Mouse (Mus musculus): Measurements from ENCODE around the gene Slc22a23. TPM values are rescaled to one million over a fixed set of nuclear protein-coding genes. Genes with fewer than 3 reads are reported as not detected.

Slc22a23 gene
- polyA plus RNA-seq, 1 experiment from 2014 or later: 6.8 TPM

DNA sequence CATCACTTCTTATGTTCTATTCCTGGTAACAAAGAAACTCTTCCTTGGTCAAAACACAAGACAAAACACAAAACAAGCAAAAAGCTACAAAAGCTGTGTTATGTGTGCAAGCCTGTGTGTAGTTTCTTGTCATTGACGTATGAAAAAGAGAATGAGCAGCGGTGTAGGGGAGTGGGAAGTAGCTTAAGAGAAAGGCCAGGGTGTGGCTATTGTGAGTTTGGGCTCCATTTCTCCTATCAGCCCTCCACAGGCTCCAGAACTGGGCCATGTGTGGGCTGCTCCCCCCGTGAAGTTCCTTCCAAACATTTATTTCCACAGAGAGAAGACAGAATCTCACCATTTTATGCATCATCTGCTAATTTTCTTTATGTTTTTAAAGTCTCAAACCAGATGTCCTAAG, 91.2 kb downstream of the Slc22a23 start:
- Histone ChIP-seq H3K4me1 (peaks cover 55% of the 10 kb centered on the region), H3K27ac (peak overlapping the region; percentile 21; the same call in 1 of the 2 replicates), H3K4me3 (no peak overlapping the region), H3K9me3 (no peaks in the 10 kb centered on the region), H3K36me3 (replicated peaks) (peaks cover 27% of the 10 kb centered on the region), H3K27me3 (ENCODE audit: poor library complexity, severe bottlenecking) (peaks cover 16% of the 10 kb centered on the region; the same call in 1 of the 2 replicates)
- WGBS: 87% methylated on average over 3 of the region's 3 CpGs
- no peak for DNase-seq (ENCODE audit: extremely low spot score, low spot score)

DNA sequence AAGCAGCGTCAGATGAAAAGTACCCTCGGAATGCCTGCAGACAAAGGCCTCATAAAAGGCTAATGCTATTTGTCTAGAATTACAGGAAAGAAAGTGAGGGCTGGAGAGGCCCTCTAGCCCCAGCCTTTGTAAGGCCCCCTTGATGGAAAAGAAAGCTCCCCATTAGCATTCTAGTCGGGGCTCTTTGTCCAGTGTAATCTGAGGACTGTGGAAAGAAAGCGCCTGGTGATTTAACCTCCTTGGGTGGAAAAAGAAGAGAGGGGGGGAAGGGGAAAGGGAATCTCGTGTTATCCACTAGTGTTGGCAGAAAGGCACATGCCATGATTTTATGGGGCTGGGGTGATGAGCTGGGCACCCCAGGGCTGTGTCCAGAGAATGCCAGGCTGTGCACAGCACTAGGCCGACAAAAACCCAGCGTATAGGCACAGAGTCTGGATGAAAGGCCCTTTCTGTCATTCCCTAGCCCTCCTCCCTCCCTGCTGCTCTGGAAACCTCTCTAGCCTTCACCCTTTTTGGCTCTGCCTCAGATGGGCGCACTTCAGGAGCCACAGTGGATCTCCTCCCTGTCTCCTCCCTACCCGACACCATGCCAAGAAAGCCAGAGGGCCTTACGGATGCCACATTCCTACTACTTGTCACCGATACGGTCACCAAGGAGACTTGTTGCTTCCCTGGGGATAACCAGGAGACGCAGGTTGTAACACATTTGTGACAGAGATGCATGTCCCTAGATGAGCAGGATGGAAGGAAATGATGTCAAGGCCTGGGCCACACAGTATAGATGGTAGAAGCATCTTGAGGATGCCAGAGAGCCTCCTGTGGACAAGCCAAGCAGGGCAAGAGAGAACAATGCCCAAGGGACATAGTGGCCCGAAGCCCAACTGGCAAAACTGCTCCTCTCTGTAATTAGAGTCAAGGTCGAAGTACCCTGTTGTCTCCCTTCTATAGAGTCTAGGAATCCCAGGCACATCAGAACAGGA, 95.8 kb downstream of the Slc22a23 start:
- H3K27me3 ChIP-seq (ENCODE audit: poor library complexity, severe bottlenecking): peaks cover 43% of the 10 kb centered on the region

DNA sequence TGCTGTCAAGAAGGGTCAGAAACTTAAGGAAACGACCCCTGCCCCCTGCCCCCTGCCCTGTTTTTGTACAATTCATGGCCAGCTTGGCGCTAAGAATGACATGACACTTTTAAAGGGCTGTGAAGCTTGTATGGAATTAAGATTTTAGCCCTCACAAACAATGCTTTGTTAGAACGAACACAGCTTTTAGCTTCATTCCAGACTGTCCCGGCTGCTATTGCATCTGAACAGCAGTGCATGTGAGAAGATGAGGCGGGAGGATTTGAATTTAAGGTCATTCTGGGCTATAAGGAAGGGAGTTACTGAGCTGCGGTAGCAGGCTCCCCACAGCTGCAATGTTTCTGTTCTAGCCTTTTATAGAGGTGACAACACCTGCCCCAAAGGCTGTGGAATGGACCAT, 96.9 kb downstream of the Slc22a23 start:
- H3K27ac ChIP-seq: peak overlapping the region; percentile 92
- no peak for DNase-seq (ENCODE audit: extremely low spot score, low spot score)
- peaks cover 43% of the 10 kb centered on the region for H3K27me3 ChIP-seq (ENCODE audit: poor library complexity, severe bottlenecking)
- H3K4me1 ChIP-seq: peaks cover 80% of the 10 kb centered on the region
- H3K9me3 ChIP-seq: no peaks in the 10 kb centered on the region
- WGBS: 10% methylated on average over 6 of the region's 6 CpGs
- H3K4me3 ChIP-seq: peak overlapping the region; percentile 35
- peaks cover 11% of the 10 kb centered on the region for H3K36me3 ChIP-seq (replicated peaks)

More for the DNA sequence above, 95.8 kb downstream of the Slc22a23 start:
- Histone ChIP-seq H3K4me1 (peaks cover 76% of the 10 kb centered on the region), H3K4me3 (peak overlapping the region; percentile 35), H3K36me3 (replicated peaks) (peaks cover 11% of the 10 kb centered on the region), H3K27ac (peak overlapping the region; percentile 92), H3K9me3 (no peaks in the 10 kb centered on the region)
- DNase-seq (ENCODE audit: extremely low spot score, low spot score): peak; percentile 75
- WGBS: 19% methylated on average over 15 of the region's 15 CpGs

DNA sequence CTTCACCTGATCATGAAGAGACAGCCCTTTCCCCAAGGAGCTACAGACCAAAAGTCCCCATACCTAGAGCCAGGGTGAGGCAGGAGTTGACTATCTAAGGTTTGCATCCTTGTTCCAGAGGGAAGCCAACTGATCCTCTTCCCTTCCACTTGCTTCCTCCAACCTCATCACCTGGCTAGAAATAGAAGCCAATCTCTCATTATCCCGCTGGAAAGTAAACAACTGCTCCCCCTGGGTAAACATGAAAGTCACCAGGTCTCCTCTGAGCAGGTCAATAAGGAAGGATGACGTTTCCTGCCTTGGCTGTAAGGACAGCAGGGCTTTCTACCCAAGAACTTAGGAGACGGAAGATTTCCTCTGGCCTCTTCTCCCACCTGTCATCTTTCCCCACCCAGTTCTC, 98.2 kb downstream of the Slc22a23 start:
- DNase-seq (ENCODE audit: extremely low spot score, low spot score): no peak
- Histone ChIP-seq H3K36me3 (replicated peaks) (peaks cover under 1% of the 10 kb centered on the region; the same call in 1 of the 2 replicates), H3K4me1 (peaks cover 88% of the 10 kb centered on the region), H3K9me3 (no peaks in the 10 kb centered on the region), H3K4me3 (no peak overlapping the region), H3K27ac (peak overlapping the region; percentile 92), H3K27me3 (ENCODE audit: poor library complexity, severe bottlenecking) (peaks cover 35% of the 10 kb centered on the region)
- WGBS: 67% methylated on average over 3 of the region's 3 CpGs

GRCm38 (mm10) chr13:34245216-34245615, 99.8 kb downstream of the Slc22a23 start:
- peaks cover 26% of the 10 kb centered on the region for H3K27me3 ChIP-seq (ENCODE audit: poor library complexity, severe bottlenecking)
- H3K4me1 ChIP-seq: peaks cover 92% of the 10 kb centered on the region
- DNase-seq (ENCODE audit: extremely low spot score, low spot score): no peak
- WGBS: 68% methylated on average over 6 of the region's 6 CpGs
- no peaks in the 10 kb centered on the region for H3K36me3 ChIP-seq (replicated peaks)
- no peaks in the 10 kb centered on the region for H3K9me3 ChIP-seq
- peak overlapping the region; percentile 56 for H3K27ac ChIP-seq
- H3K4me3 ChIP-seq: no peak overlapping the region

DNA sequence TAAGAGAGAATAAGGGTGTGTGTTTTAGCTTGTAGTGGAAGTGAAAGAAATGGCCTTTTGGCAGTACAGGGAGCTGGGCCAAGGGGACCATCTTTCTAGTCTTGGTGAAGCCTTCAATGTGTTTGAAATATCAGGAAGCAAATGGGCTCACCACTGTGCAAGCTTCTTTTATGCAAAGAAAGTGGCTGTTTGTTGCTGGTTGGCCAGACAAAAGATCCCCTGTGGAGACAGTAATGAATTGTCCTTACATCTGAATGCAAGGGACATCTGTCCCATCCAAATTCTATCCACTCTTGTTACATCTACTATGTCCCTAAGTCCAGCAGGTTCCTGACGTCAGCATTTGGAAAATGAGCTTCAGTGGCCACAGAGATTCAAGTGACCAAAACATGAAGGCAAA, 100.8 kb downstream of the Slc22a23 start:
- DNase-seq (ENCODE audit: extremely low spot score, low spot score): no peak
- Histone ChIP-seq H3K27ac (peak overlapping the region; percentile 41; the same call in 1 of the 2 replicates), H3K9me3 (no peaks in the 10 kb centered on the region), H3K4me3 (no peak overlapping the region), H3K27me3 (ENCODE audit: poor library complexity, severe bottlenecking) (peaks cover 26% of the 10 kb centered on the region), H3K36me3 (replicated peaks) (no peaks in the 10 kb centered on the region), H3K4me1 (peaks cover 92% of the 10 kb centered on the region)
- WGBS: 18% methylated on average over 1 of the region's 1 CpGs

DNA sequence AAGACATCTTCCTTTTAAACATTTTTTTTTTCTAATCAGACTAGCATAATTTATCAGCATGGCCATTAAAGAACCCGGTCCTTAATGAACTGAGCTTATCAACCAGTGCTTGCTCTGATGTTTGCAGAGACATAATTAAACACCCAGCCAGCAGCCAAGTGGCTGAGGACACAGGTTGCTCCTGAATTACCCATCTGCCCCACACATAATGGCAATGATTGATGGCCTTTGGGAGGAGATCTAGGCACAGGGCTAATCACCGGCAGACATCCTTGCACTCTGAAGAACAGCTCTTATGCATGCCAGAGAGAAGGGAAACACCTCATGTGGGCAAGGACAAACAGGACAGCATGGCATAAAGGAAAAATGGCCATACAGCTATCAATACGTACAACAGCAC, 102.8 kb downstream of the Slc22a23 start:
- no peak for DNase-seq (ENCODE audit: extremely low spot score, low spot score)
- peaks cover 92% of the 10 kb centered on the region for H3K4me1 ChIP-seq

GRCm38 (mm10) chr13:34240087-34240428, 104.9 kb downstream of the Slc22a23 start:
- 0 out of 2 replicates have a peak, but pooled peaks cover 3% of the 10 kb centered on the region for H3K36me3 ChIP-seq (replicated peaks)
- no peaks in the 10 kb centered on the region for H3K9me3 ChIP-seq
- peak; percentile 27 for DNase-seq (ENCODE audit: extremely low spot score, low spot score)
- H3K4me3 ChIP-seq: no peak overlapping the region
- H3K27ac ChIP-seq: peak overlapping the region; percentile 90
- peaks cover 2% of the 10 kb centered on the region for H3K27me3 ChIP-seq (ENCODE audit: poor library complexity, severe bottlenecking)
- WGBS: 36% methylated on average over 3 of the region's 3 CpGs
- peaks cover 89% of the 10 kb centered on the region for H3K4me1 ChIP-seq

More for the DNA sequence above, 102.8 kb downstream of the Slc22a23 start:
- H3K27ac ChIP-seq: peak overlapping the region; percentile 56; the same call in 1 of the 2 replicates
- H3K36me3 ChIP-seq (replicated peaks): no peaks in the 10 kb centered on the region
- no peak overlapping the region for H3K4me3 ChIP-seq
- no peaks in the 10 kb centered on the region for H3K9me3 ChIP-seq
- 65% methylated on average over 3 of the region's 3 CpGs for WGBS
- peaks cover 24% of the 10 kb centered on the region for H3K27me3 ChIP-seq (ENCODE audit: poor library complexity, severe bottlenecking)

DNA sequence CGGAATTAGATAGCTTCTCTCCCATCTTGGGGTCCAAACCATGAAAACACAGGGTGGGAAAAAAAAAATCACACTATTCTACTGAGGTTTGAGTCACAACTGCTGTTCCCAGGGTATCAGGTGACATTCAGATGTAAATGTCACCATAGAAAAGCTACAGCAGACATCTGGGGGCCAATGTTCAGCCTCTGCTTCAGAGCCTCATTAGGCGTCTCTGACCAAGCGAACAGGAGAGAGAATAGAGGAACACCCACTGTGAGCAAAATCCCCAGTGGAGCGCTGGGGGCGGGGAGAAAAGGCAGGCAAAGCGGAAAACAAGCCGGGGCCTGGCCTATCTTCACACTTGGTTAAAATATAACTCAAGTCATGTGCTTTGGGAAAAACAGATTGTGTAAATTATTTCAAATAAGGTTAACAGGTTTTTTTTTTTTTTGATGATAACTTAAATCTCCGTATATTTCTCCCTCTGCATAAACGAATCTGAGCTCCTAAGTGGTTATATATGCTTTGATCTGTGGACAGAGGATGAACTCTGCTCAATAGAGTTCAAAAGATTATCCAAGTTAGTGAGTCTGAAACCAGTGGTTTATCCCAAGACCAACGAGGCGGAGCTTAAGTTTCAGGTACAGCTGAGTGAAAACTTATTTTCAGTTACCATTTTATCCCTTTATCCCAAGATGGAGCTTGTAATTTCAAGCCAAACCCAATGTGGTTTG, 105.5 kb downstream of the Slc22a23 start:
- H3K27ac ChIP-seq: peak overlapping the region; percentile 90

GRCm38 (mm10) chr13:34238646-34239290, 106.2 kb downstream of the Slc22a23 start:
- Histone ChIP-seq H3K4me3 (peak overlapping the region; percentile 29), H3K4me1 (peaks cover 89% of the 10 kb centered on the region)
- peak; percentile 43 for DNase-seq (ENCODE audit: extremely low spot score, low spot score)

More for the DNA sequence above, 105.5 kb downstream of the Slc22a23 start:
- H3K36me3 ChIP-seq (replicated peaks): 0 out of 2 replicates have a peak, but pooled peaks cover 5% of the 10 kb centered on the region
- H3K4me1 ChIP-seq: peaks cover 89% of the 10 kb centered on the region
- 8% methylated on average over 11 of the region's 11 CpGs for WGBS
- DNase-seq (ENCODE audit: extremely low spot score, low spot score): peak; percentile 76
- no peaks in the 10 kb centered on the region for H3K9me3 ChIP-seq
- H3K4me3 ChIP-seq: peak overlapping the region; percentile 29
- H3K27me3 ChIP-seq (ENCODE audit: poor library complexity, severe bottlenecking): no peaks in the 10 kb centered on the region

DNA sequence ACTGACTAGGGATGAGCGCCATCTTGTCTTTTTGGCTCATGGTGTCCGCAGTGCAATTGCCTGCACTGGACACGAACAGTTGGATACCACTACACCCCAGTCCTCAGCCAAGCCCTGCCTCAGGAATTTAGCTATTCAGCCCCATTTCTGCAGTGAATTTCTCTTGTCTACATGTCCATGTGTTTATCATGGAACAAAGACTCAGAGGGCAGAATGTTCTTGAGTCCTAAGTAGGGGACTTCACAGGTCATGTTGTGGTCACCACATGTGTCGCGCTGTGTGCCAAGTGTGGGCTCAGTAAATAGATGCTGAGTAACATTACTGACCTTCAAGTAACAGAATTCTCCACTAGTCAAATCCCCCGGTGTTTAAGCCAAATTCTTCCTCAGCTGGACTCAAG, 109.9 kb downstream of the Slc22a23 start:
- WGBS: 93% methylated on average over 6 of the region's 6 CpGs

More at GRCm38 (mm10) chr13:34238646-34239290, 106.2 kb downstream of the Slc22a23 start:
- Histone ChIP-seq H3K36me3 (replicated peaks) (0 out of 2 replicates have a peak, but pooled peaks cover 5% of the 10 kb centered on the region), H3K27ac (peak overlapping the region; percentile 90), H3K9me3 (no peaks in the 10 kb centered on the region), H3K27me3 (ENCODE audit: poor library complexity, severe bottlenecking) (no peaks in the 10 kb centered on the region)
- WGBS: 7% methylated on average over 14 of the region's 14 CpGs

DNA sequence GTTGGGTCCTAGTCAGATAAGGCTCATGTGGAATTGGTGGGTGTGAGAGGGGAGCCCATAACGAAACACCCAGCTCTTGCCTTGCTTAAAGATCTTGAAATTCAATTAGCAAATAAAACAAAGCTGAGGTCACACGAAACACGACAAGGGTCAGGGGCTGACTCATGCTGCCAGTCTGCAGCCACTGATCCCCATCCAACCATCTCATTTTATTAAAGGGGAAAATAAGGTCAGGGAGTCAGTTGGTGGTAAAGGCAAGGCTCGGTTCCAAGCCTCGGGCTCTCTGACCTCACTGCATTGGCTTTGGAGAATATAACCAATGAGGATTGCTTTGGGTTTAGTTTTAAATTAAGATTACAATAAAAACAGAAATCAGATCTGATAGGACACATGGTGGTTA, 110.5 kb downstream of the Slc22a23 start:
- Histone ChIP-seq H3K27me3 (ENCODE audit: poor library complexity, severe bottlenecking) (no peaks in the 10 kb centered on the region), H3K27ac (peak overlapping the region; percentile 42), H3K9me3 (no peaks in the 10 kb centered on the region), H3K4me3 (no peak overlapping the region), H3K36me3 (replicated peaks) (0 out of 2 replicates have a peak, but pooled peaks cover 5% of the 10 kb centered on the region), H3K4me1 (peaks cover 72% of the 10 kb centered on the region)
- DNase-seq (ENCODE audit: extremely low spot score, low spot score): no peak
- WGBS: 43% methylated on average over 5 of the region's 5 CpGs

More for the DNA sequence above, 109.9 kb downstream of the Slc22a23 start:
- no peak overlapping the region for H3K4me3 ChIP-seq
- H3K9me3 ChIP-seq: no peaks in the 10 kb centered on the region
- peaks cover 76% of the 10 kb centered on the region for H3K4me1 ChIP-seq
- DNase-seq (ENCODE audit: extremely low spot score, low spot score): no peak
- H3K27me3 ChIP-seq (ENCODE audit: poor library complexity, severe bottlenecking): no peaks in the 10 kb centered on the region
- peak overlapping the region; percentile 42 for H3K27ac ChIP-seq
- H3K36me3 ChIP-seq (replicated peaks): 0 out of 2 replicates have a peak, but pooled peaks cover 5% of the 10 kb centered on the region

All from forebrain, embryonic 10.5 days (tissue).